Mouse (Mus musculus): ENCODE results near the gene Hist2h2aa1.

GRCm38 (mm10) chr3:96235836-96236235 lies 9.5 kb upstream of the Hist2h2aa1 start:
- TF ChIP-seq CTCF (IDR thresholded peaks at IDR 0.05; ENCODE audit: borderline replicate concordance, extremely low read depth, insufficient read depth, insufficient read length): no peak
- no peak for TF ChIP-seq POLR2A (IDR thresholded peaks at IDR 0.05; ENCODE audit: borderline replicate concordance, extremely low read depth, insufficient read depth, insufficient read length, poor library complexity, severe bottlenecking)
